Mouse (Mus musculus) hematopoietic multipotent progenitor cell, adult 10-12 weeks (in vitro differentiated cells): ENCODE data around the gene Alkbh3. TPM values are rescaled to one million over a fixed set of nuclear protein-coding genes. Genes with fewer than 3 reads are reported as not detected.

Experiments
- polyA plus RNA-seq: library from polyadenylated mRNA; stranded (reverse); fragments of >175 nt; gene quantifications from 2 replicates; pipeline ENCODE4 v1.2.3, GENCODE M21; 2012; ENCODE audit warnings: low replicate concordance

Gene Alkbh3
- 36.3 and 49.1 TPM in 2 replicates for polyA plus RNA-seq

DNA sequence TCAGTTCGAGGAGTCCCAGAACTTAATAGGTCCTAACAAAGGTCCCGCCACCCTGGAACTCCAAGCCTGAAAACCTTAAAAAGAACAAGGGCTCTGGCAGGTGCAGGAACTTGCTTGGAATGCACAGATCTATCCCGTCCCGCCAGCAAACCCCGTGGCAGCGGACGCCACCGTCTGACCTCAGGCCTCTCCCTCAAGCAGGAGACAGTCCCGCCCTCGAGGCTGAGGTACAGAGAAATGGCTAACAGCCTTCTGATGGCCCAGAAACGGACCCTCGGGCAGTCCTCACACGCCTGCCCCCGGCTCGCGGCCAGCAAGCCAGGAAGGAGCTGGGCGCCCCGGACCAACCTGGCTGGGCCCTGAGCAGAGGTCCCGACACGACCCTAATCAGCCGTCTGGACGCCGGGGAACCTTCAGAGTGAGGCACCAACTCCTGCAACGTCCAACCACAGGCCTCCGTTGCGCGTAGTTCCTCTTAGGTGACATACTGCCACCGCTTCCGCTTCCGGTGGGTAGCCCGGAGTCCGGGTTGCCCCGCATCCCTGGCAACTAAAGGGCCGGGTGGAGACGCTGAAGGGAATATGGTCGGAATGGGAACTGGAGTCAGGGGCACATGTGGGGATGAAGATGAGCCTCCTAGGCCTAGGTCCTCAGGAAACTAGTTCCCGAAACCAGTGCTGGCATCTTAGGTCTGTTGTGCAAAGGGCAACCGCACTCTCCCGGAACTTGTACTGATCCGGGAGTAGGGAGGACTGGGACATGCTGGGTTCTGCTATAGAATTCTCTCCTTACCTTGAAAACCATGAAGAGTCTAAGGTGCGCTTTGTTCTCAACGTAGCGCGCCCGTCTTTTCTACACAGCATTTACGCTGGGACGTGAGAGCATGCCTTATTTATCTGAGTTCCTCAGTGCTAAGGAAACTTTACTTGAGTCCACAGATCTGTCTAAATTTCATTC is at the start of gene Alkbh3:
Alkbh3 (minus strand) TSS at position 473 of the 957 bp plus-strand sequence.

DNA sequence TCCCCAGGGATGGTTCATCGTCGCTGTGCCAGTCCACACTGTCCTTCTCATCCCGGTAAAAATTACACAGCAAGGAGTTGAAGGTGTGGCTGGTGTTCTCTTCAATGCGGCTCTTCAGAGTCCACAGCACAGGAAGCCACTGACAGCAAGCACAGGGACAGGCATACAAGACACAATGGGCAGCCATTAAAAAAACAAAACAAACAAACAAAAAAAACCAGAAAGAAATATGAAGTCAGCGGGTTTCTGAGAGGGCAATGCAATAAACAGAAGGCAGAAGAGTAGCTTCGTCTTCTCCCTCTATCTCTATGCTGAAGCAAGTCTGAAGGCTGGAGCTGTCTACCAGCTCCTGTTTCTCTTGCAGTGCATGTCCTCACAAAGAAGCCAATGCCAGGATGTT is 14.4 kb downstream of the Alkbh3 start, which contains the start of gene Gm27027:
Gm27027 (minus strand) TSS at position 101 of the 400 bp plus-strand sequence.

GRCm38 (mm10) chr2:93956908-93957784 is 53.5 kb downstream of the Alkbh3 start, which contains the start of gene Gm13889:
TSS of gene Gm13889 (minus strand) at chr2:93957201.

Other genes starting within 250 kb of the Alkbh3 start
- 34.5 and 74.2 TPM in 2 replicates for gene Ext2, start 188.2 kb downstream of the Alkbh3 start, polyA plus RNA-seq
- 3.6 and 11.8 TPM in 2 replicates for gene Accs, start 160.9 kb downstream of the Alkbh3 start, polyA plus RNA-seq
- 0.39 TPM in 1 of 2 replicates, not detected in the other for gene Accsl, start 141.7 kb downstream of the Alkbh3 start, polyA plus RNA-seq
- gene Gm13889, start 53.6 kb downstream of the Alkbh3 start, polyA plus RNA-seq, result 1.7 and 2.6 TPM in 2 replicates
- gene Gm27027, start 14.5 kb downstream of the Alkbh3 start, polyA plus RNA-seq, result not detected in 2 replicates
- 20.8 and 21.4 TPM in 2 replicates for gene Hsd17b12, start 147.2 kb upstream of the Alkbh3 start, polyA plus RNA-seq